29 mouse cellular contexts compared by ENCODE assay signal in genomic region chr8:113675281-113675680, GRCm38 (mm10). TPM values are rescaled to one million over a fixed set of nuclear protein-coding genes. Genes with fewer than 3 reads are reported as not detected.
DNase-seq lines count a peak whose midpoint lies in the region; ATAC-seq and TF ChIP-seq lines count a peak whose summit lies in the region.
"Had no signal": no experiment of that assay in that cellular context is flagged by ENCODE, and none has a peak within 500 bp of the region (broad histone marks: within the 10 kb centered on the region; RNA-seq: fewer than 3 reads in every experiment).

No protein-coding gene starts in this region.

- peak; percentile 14 for DNase-seq in gastrocnemius, postnatal 25 days
- no peak for DNase-seq in gastrocnemius, adult 2 months
- DNase-seq in lung, postnatal 4 days = no peak
- peak; percentile 57 for DNase-seq in adrenal gland, postnatal 10 days
- DNase-seq in limb, embryonic 10.5 days (ENCODE audit: low spot score) = peak; percentile 10
- no peak for DNase-seq in liver
- DNase-seq: cerebellum, adult 11-12 months; cerebellum, postnatal 14 days; embryo, embryonic 11 days; heart, postnatal 14 days; layer of hippocampus, postnatal 36 days; right cerebral cortex, adult 18-20 months; thymus, postnatal 14 days had no signal

- 31% methylated on average over 2 of the region's 2 CpGs for WGBS in lung, embryonic 15.5 days
- WGBS in limb, embryonic 10.5 days = 88% methylated on average over 2 of the region's 2 CpGs

- peaks cover 7% of the 10 kb centered on the region; the same call in 1 of the 2 replicates for H3K4me1 ChIP-seq in lung, embryonic 15.5 days
- peaks cover 9% of the 10 kb centered on the region; the same call in 1 of the 2 replicates for H3K4me1 ChIP-seq in limb, embryonic 10.5 days
- H3K4me1 ChIP-seq: liver, embryonic 15.5 days; neural tube, embryonic 12.5 days had no signal

- H3K9ac ChIP-seq in lung, embryonic 15.5 days = no peak overlapping the region
- H3K9ac ChIP-seq: hindbrain, embryonic 14.5 days; liver, embryonic 15.5 days; midbrain, embryonic 12.5 days; neural tube, embryonic 12.5 days had no signal

- H3K4me2 ChIP-seq in lung, embryonic 15.5 days = no peak overlapping the region
- H3K4me2 ChIP-seq: heart, embryonic 11.5 days; hindbrain, embryonic 14.5 days; liver, embryonic 15.5 days; midbrain, embryonic 12.5 days; neural tube, embryonic 12.5 days had no signal

- no peaks in the 10 kb centered on the region for H3K36me3 ChIP-seq in lung, embryonic 15.5 days
- H3K36me3 ChIP-seq in limb, embryonic 10.5 days = no peaks in the 10 kb centered on the region
- H3K36me3 ChIP-seq: liver, embryonic 15.5 days; midbrain, embryonic 12.5 days; neural tube, embryonic 12.5 days had no signal

- no peaks in the 10 kb centered on the region for H3K9me3 ChIP-seq in lung, embryonic 15.5 days
- H3K9me3 ChIP-seq in limb, embryonic 10.5 days (replicated peaks) = no peaks in the 10 kb centered on the region
- H3K9me3 ChIP-seq: liver, embryonic 15.5 days; midbrain, embryonic 12.5 days; neural tube, embryonic 12.5 days had no signal

- no peak overlapping the region for H3K4me3 ChIP-seq in gastrocnemius, adult 2 months
- no peak overlapping the region for H3K4me3 ChIP-seq in lung, embryonic 15.5 days
- H3K4me3 ChIP-seq in limb, embryonic 10.5 days = no peak overlapping the region
- H3K4me3 ChIP-seq: layer of hippocampus, adult 2 months; liver, embryonic 15.5 days; midbrain, embryonic 12.5 days; neural tube, embryonic 12.5 days had no signal

- H3K27ac ChIP-seq in gastrocnemius, adult 2 months = no peak overlapping the region
- H3K27ac ChIP-seq in lung, embryonic 15.5 days = no peak overlapping the region
- H3K27ac ChIP-seq in limb, embryonic 10.5 days = no peak overlapping the region
- H3K27ac ChIP-seq: hindbrain, embryonic 14.5 days; layer of hippocampus, adult 2 months; liver, embryonic 15.5 days; midbrain, embryonic 12.5 days; neural tube, embryonic 12.5 days had no signal

- peak; percentile 55; the same call in 1 of the 2 replicates for ATAC-seq in lung, embryonic 15.5 days (ENCODE audit: borderline replicate concordance, extremely low read depth, low FRiP score, low TSS enrichment)
- ATAC-seq: activated CD4-positive, CD25-positive, alpha-beta regulatory T cell, adult 4 months; CD4-positive, CD25-positive, alpha-beta regulatory T cell, adult 4 months; intestine, embryonic 16.5 days had no signal

- no peak for TF ChIP-seq CTCF in gastrocnemius, adult 2 months (IDR thresholded peaks at IDR 0.05)

- no peaks in the 10 kb centered on the region for H3K27me3 ChIP-seq in lung, embryonic 15.5 days
- H3K27me3 ChIP-seq in limb, embryonic 10.5 days (ENCODE audit: low read depth, poor library complexity, severe bottlenecking) = peaks cover 5% of the 10 kb centered on the region; the same call in 1 of the 2 replicates
- H3K27me3 ChIP-seq: liver, embryonic 15.5 days; midbrain, embryonic 12.5 days; neural tube, embryonic 12.5 days had no signal

- intact Hi-C loops in gastrocnemius, adult 2 months (cut with DNase I) = no loop called here

RNA-seq across cellular contexts. Expression of gene Syce1l, which starts 32.3 kb away (rescaled TPM):
- not detected for total RNA-seq in gastrocnemius, postnatal 25 days (2021)
- not detected for total RNA-seq in gastrocnemius, adult 2 months (2021)
- not detected in 2 replicates for polyA plus RNA-seq in lung, embryonic 15.5 days (2015; fragmentation: Nextera tagmentation; extraction: Ambion mirVana)
- total RNA-seq in adrenal gland, postnatal 10 days (2021) = under 1 TPM in 1 of 2 experiments, not detected in 1; 0.55 TPM
- not detected in 2 replicates for polyA plus RNA-seq in limb, embryonic 10.5 days (2016; fragmentation: Nextera tagmentation; extraction: Ambion mirVana)
- total RNA-seq: ES-E14; heart, postnatal 14 days; layer of hippocampus, postnatal 36 days; left cerebral cortex, postnatal 14 days; monocyte, adult 5-6 weeks had no signal
- polyA plus RNA-seq: activated CD4-positive, CD25-positive, alpha-beta regulatory T cell, adult 4 months; CD4-positive, CD25-positive, alpha-beta regulatory T cell, adult 4 months; forebrain, embryonic 11.5 days; gonadal fat pad, adult 2 months; heart, embryonic 11.5 days; hindbrain, embryonic 14.5 days; intestine, embryonic 16.5 days; kidney, embryonic 16.5 days; liver, embryonic 15.5 days; midbrain, embryonic 12.5 days; neural tube, embryonic 12.5 days had no signal

RNA-seq across cellular contexts. Expression of gene Mon1b, which starts 39.9 kb away (rescaled TPM):
- 1 to 10 TPM; 2.5 to 2.9 TPM for total RNA-seq in gastrocnemius, postnatal 25 days (2021)
- 1 to 10 TPM; 3.0 to 3.7 TPM for total RNA-seq in gastrocnemius, adult 2 months (2021)
- polyA plus RNA-seq in lung, embryonic 15.5 days (2015; fragmentation: Nextera tagmentation; extraction: Ambion mirVana) = 7.7 and 8.0 TPM in 2 replicates
- total RNA-seq in adrenal gland, postnatal 10 days (2021) = 10 to 100 TPM; 12.4 to 13.8 TPM
- polyA plus RNA-seq in limb, embryonic 10.5 days (2016; fragmentation: Nextera tagmentation; extraction: Ambion mirVana) = 7.4 and 7.7 TPM in 2 replicates

Comparison
In these comparisons a context has a peak if more than half of its experiments do, and no peak if none do; other contexts are left out.
1. DNase-seq: peak in gastrocnemius, postnatal 25 days (single experiment), adrenal gland, postnatal 10 days (single experiment) and limb, embryonic 10.5 days (single experiment); none in gastrocnemius, adult 2 months (single experiment), lung, postnatal 4 days (0 of 2) and liver (single experiment).